In genomic region chr16:36561386-36562338, GRCm38 (mm10) we compare ENCODE assay signal across 8 mouse cellular contexts. TPM values are rescaled to one million over a fixed set of nuclear protein-coding genes. Genes with fewer than 3 reads are reported as not detected.
DNase-seq lines count a peak whose midpoint lies in the region; ATAC-seq and TF ChIP-seq lines count a peak whose summit lies in the region.

TSS of gene Casr (minus strand) at chr16:36562141.

- no peak within 1 kb of the TSS for H3K27ac ChIP-seq in left cerebral cortex, adult 2 months
- no peak within 1 kb of the TSS for H3K27ac ChIP-seq in forebrain, embryonic 12.5 days
- H3K27ac ChIP-seq in limb, embryonic 13.5 days, result no peak within 1 kb of the TSS
- no peak within 1 kb of the TSS for H3K27ac ChIP-seq in stomach, embryonic 15.5 days

- peak within 1 kb of the TSS; percentile 33; the same call in 1 of the 2 replicates for H3K9ac ChIP-seq in forebrain, embryonic 12.5 days
- H3K9ac ChIP-seq in limb, embryonic 13.5 days, result peak within 1 kb of the TSS; percentile 45; the same call in 1 of the 2 replicates
- no peak within 1 kb of the TSS for H3K9ac ChIP-seq in stomach, embryonic 15.5 days

- WGBS in forebrain, embryonic 12.5 days, result 2% methylated on average over 36 of the region's 36 CpGs
- whole genome bisulfite sequencing in limb, embryonic 13.5 days, result 3% methylated on average over 36 of the region's 36 CpGs
- WGBS in stomach, embryonic 15.5 days, result 3% methylated on average over 36 of the region's 36 CpGs

- intact Hi-C loops in left cerebral cortex, adult 2 months (cut with DNase I), result no loop called here

- ATAC-seq in forebrain, embryonic 12.5 days (ENCODE audit: low FRiP score), result peak; percentile 17; the same call in 1 of the 2 replicates
- ATAC-seq in limb, embryonic 13.5 days (ENCODE audit: low FRiP score, low read depth), result 0 out of 2 replicates have a peak, but pooled peaks have one; percentile 11
- no peak for ATAC-seq in stomach, embryonic 15.5 days (ENCODE audit: insufficient read depth, low FRiP score, low read depth)

- DNase-seq in left cerebral cortex, adult 2 months (ENCODE audit: extremely low spot score in 1 of 2, low spot score in 2 of 2), result no peak
- no peak for DNase-seq in left cerebral cortex, adult 9 months (ENCODE audit: low spot score in 2 of 2)
- no peak for DNase-seq in spleen, postnatal 36 days (ENCODE audit: low spot score in 2 of 2)
- DNase-seq in urinary bladder, adult 2 months (ENCODE audit: low spot score), result no peak
- DNase-seq in layer of hippocampus, adult 9-10 months (ENCODE audit: low spot score), result no peak

- peak within 1 kb of the TSS; percentile 26 for H3K4me3 ChIP-seq in left cerebral cortex, adult 2 months
- H3K4me3 ChIP-seq in forebrain, embryonic 12.5 days (replicated peaks), result peak within 1 kb of the TSS; percentile 42
- H3K4me3 ChIP-seq in limb, embryonic 13.5 days, result peak within 1 kb of the TSS; percentile 40
- peak within 1 kb of the TSS; percentile 27 for H3K4me3 ChIP-seq in stomach, embryonic 15.5 days (replicated peaks)

- TF ChIP-seq CTCF in left cerebral cortex, adult 2 months (IDR thresholded peaks at IDR 0.05), result no peak

- H3K4me1 ChIP-seq in forebrain, embryonic 12.5 days, result peaks cover 10% of the 10 kb centered on the region
- H3K4me1 ChIP-seq in limb, embryonic 13.5 days, result peaks cover 11% of the 10 kb centered on the region
- H3K4me1 ChIP-seq in stomach, embryonic 15.5 days, result peaks cover 9% of the 10 kb centered on the region

- peak within 1 kb of the TSS; percentile 90 for H3K4me2 ChIP-seq in forebrain, embryonic 12.5 days
- peak within 1 kb of the TSS; percentile 73 for H3K4me2 ChIP-seq in limb, embryonic 13.5 days (replicated peaks)
- peak within 1 kb of the TSS; percentile 64 for H3K4me2 ChIP-seq in stomach, embryonic 15.5 days

- H3K27me3 ChIP-seq in forebrain, embryonic 12.5 days, result peaks cover 22% of the 10 kb centered on the region
- peaks cover 43% of the 10 kb centered on the region for H3K27me3 ChIP-seq in limb, embryonic 13.5 days
- H3K27me3 ChIP-seq in stomach, embryonic 15.5 days (replicated peaks), result peaks cover 12% of the 10 kb centered on the region

- H3K9me3 ChIP-seq in forebrain, embryonic 12.5 days, result no peaks in the 10 kb centered on the region
- H3K9me3 ChIP-seq in limb, embryonic 13.5 days, result no peaks in the 10 kb centered on the region
- H3K9me3 ChIP-seq in stomach, embryonic 15.5 days, result no peaks in the 10 kb centered on the region

- no peaks in the 10 kb centered on the region for H3K36me3 ChIP-seq in forebrain, embryonic 12.5 days (replicated peaks)
- H3K36me3 ChIP-seq in limb, embryonic 13.5 days, result no peaks in the 10 kb centered on the region
- no peaks in the 10 kb centered on the region for H3K36me3 ChIP-seq in stomach, embryonic 15.5 days

RNA-seq across cellular contexts. Expression of gene Casr, which starts in this region (rescaled TPM):
- total RNA-seq in left cerebral cortex, adult 2 months (2021), result 1 to 10 TPM in 1 of 2 experiments, under 1 TPM in 1; 0.75 to 1.5 TPM
- polyA plus RNA-seq in forebrain, embryonic 12.5 days (2016; fragmentation: Nextera tagmentation; extraction: Ambion mirVana), result 0.18 and 0.22 TPM in 2 replicates
- 0.17 and 0.20 TPM in 2 replicates for polyA plus RNA-seq in limb, embryonic 13.5 days (2015; fragmentation: Nextera tagmentation; extraction: Ambion mirVana)
- polyA plus RNA-seq in stomach, embryonic 15.5 days (2015; fragmentation: Nextera tagmentation; extraction: Ambion mirVana), result 0.09 and 0.12 TPM in 2 replicates
- 0.01 and 0.06 TPM in 2 replicates for polyA plus RNA-seq in urinary bladder, adult 2 months (2012; rRNA removed)

Comparison
In these comparisons a context has a peak if more than half of its experiments do, and no peak if none do; other contexts are left out.
1. Peak in ATAC-seq, H3K4me3 ChIP-seq, H3K9ac ChIP-seq and H3K4me2 ChIP-seq in forebrain, embryonic 12.5 days; RNA of the gene not detected or under 1 TPM.
2. Peak in ATAC-seq, H3K4me3 ChIP-seq, H3K9ac ChIP-seq and H3K4me2 ChIP-seq in limb, embryonic 13.5 days; RNA of the gene not detected or under 1 TPM.